Mouse (Mus musculus): ENCODE data around the gene Cacng8. TPM values are rescaled to one million over a fixed set of nuclear protein-coding genes. Genes with fewer than 3 reads are reported as not detected.

The Cacng8 gene
- polyA plus RNA-seq, 1 experiment: 0.82 TPM

DNA sequence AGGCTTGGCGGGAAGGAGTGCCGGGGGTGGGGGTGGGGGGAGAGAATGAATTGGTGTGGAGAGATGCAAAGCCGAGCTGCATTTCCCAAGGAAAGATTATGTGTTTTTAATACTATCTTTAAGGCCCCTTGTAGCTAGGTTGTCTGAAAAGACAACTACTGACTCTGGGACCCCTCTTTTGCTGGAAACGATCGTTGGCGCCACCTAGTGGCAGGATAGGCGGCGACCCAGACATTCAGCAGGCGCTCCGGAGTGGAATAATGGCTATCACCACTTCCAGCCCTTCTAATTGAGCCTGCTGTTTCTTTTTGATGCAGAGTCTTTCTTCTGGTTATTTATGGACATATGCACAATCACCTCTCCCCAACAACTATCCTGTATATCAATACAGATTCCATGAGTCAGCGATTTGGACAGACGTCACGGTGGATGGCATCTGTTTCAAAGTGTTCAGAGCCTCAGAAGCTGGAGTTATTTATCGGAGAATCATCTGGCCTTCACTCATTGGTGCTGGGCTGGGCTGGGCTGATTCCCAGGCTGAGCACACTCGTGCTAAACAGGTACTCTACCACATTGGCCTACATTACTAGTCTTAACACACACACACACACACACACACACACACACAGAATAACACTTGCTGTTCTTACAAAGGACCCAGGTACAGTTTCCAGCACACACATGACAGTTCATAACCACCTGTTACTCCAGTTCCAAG lies 58.4 kb downstream of the Cacng8 start:
- Histone ChIP-seq H3K27me3 (ENCODE audit: control insufficient read depth, insufficient read depth, low read length) (no peaks in the 10 kb centered on the region), H3K27ac (ENCODE audit: control insufficient read depth, insufficient read depth, low read length) (no peak overlapping the region), H3K36me3 (ENCODE audit: control insufficient read depth, insufficient read depth, low read length) (no peaks in the 10 kb centered on the region), H3K4me1 (replicated peaks; ENCODE audit: control insufficient read depth, insufficient read depth, low read length) (no peaks in the 10 kb centered on the region), H3K4me3 (ENCODE audit: control insufficient read depth, insufficient read depth, low read length) (no peak overlapping the region)
- DNase-seq: peak; percentile 73
- 28% methylated on average over 15 of the region's 15 CpGs for WGBS
- peak; percentile 68; the same call in 1 of the 2 replicates for TF ChIP-seq CTCF (IDR thresholded peaks at IDR 0.05; ENCODE audit: borderline replicate concordance, control insufficient read depth, extremely low read depth, insufficient read depth, low read length, poor library complexity)
- no peak for TF ChIP-seq POLR2A (IDR thresholded peaks at IDR 0.05; ENCODE audit: control insufficient read depth, extremely low read depth, insufficient read depth, low read length, poor library complexity)

- WGBS: 79% methylated on average over 5 of the region's 5 CpGs
- H3K27ac ChIP-seq (ENCODE audit: control insufficient read depth, insufficient read depth, low read length): no peak overlapping the region
- H3K4me1 ChIP-seq (replicated peaks; ENCODE audit: control insufficient read depth, insufficient read depth, low read length): no peaks in the 10 kb centered on the region
- no peaks in the 10 kb centered on the region for H3K27me3 ChIP-seq (ENCODE audit: control insufficient read depth, insufficient read depth, low read length)
- H3K36me3 ChIP-seq (ENCODE audit: control insufficient read depth, insufficient read depth, low read length): no peaks in the 10 kb centered on the region
- no peak overlapping the region for H3K4me3 ChIP-seq (ENCODE audit: control insufficient read depth, insufficient read depth, low read length)
- TF ChIP-seq CTCF (IDR thresholded peaks at IDR 0.05; ENCODE audit: borderline replicate concordance, control insufficient read depth, extremely low read depth, insufficient read depth, low read length, poor library complexity) (no peak), POLR2A (IDR thresholded peaks at IDR 0.05; ENCODE audit: control insufficient read depth, extremely low read depth, insufficient read depth, low read length, poor library complexity) (no peak)
- no peak for DNase-seq
Measured at GRCm38 (mm10) chr7:3450671-3451070, 60.2 kb downstream of the Cacng8 start.

DNA sequence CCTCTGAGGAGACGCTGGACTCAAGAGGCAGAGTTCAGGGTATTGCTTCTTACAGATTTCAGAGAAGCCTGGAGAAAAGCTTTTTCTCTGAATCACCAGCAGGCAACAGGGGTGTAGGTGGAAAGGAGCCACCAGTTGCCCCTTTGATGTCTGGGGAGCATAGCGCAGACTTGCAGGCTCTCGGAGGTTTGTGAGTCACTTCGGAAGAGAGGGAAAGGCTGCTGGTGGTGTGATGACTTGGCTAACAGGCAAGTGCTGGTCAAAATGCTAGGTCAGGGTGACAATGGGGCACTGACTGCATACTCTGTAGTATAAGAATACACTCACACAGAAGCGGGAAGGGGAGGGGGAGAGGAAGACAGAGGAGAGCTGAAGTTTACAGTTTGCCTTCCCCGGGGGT lies 60.7 kb downstream of the Cacng8 start:
- DNase-seq: no peak
- Histone ChIP-seq H3K4me1 (replicated peaks; ENCODE audit: control insufficient read depth, insufficient read depth, low read length) (no peaks in the 10 kb centered on the region), H3K4me3 (ENCODE audit: control insufficient read depth, insufficient read depth, low read length) (no peak overlapping the region), H3K27ac (ENCODE audit: control insufficient read depth, insufficient read depth, low read length) (no peak overlapping the region), H3K36me3 (ENCODE audit: control insufficient read depth, insufficient read depth, low read length) (no peaks in the 10 kb centered on the region), H3K27me3 (ENCODE audit: control insufficient read depth, insufficient read depth, low read length) (no peaks in the 10 kb centered on the region)
- WGBS: 69% methylated on average over 6 of the region's 6 CpGs
- TF ChIP-seq POLR2A (IDR thresholded peaks at IDR 0.05; ENCODE audit: control insufficient read depth, extremely low read depth, insufficient read depth, low read length, poor library complexity): no peak
- no peak for TF ChIP-seq CTCF (IDR thresholded peaks at IDR 0.05; ENCODE audit: borderline replicate concordance, control insufficient read depth, extremely low read depth, insufficient read depth, low read length, poor library complexity)

DNA sequence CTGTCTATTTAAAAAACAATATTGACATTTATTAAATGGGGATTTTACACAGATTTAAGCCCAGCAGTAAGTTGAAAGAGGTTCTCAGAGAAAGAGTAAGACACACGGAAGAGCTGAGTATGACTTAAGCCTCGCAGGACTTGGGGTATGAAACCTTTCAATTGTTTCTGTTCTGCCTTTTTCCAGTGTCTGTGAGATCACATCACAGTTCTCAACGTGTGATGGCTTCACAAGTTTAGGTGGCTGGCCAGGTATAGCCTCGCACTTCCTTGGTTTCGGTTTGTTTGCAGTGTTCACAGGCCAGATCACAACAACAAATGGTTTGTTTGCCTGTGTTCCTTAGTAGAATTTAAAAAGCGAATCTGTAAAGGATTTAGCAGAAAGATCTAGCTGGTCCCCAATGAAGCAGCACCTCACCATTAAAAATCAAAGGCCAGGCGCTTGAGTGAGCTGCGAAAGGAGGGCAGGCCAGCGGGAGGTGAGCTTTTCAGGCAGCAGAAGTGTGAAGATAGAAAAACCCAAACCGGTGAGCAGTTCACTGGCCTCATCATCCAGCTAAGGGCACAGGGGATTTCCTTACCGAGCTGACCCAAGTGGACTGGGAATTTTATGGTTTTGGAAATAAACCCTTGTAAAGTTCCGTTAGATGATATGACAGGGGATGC lies 62.5 kb downstream of the Cacng8 start:
- Histone ChIP-seq H3K27ac (ENCODE audit: control insufficient read depth, insufficient read depth, low read length) (no peak overlapping the region), H3K4me1 (replicated peaks; ENCODE audit: control insufficient read depth, insufficient read depth, low read length) (no peaks in the 10 kb centered on the region), H3K36me3 (ENCODE audit: control insufficient read depth, insufficient read depth, low read length) (no peaks in the 10 kb centered on the region), H3K4me3 (ENCODE audit: control insufficient read depth, insufficient read depth, low read length) (no peak overlapping the region), H3K27me3 (ENCODE audit: control insufficient read depth, insufficient read depth, low read length) (no peaks in the 10 kb centered on the region)
- no peak for DNase-seq
- TF ChIP-seq POLR2A (IDR thresholded peaks at IDR 0.05; ENCODE audit: control insufficient read depth, extremely low read depth, insufficient read depth, low read length, poor library complexity) (no peak), CTCF (IDR thresholded peaks at IDR 0.05; ENCODE audit: borderline replicate concordance, control insufficient read depth, extremely low read depth, insufficient read depth, low read length, poor library complexity) (no peak)
- 84% methylated on average over 12 of the region's 12 CpGs for WGBS

- DNase-seq: no peak
- Histone ChIP-seq H3K4me3 (ENCODE audit: control insufficient read depth, insufficient read depth, low read length) (no peak overlapping the region), H3K4me1 (replicated peaks; ENCODE audit: control insufficient read depth, insufficient read depth, low read length) (no peaks in the 10 kb centered on the region), H3K27me3 (ENCODE audit: control insufficient read depth, insufficient read depth, low read length) (no peaks in the 10 kb centered on the region), H3K27ac (ENCODE audit: control insufficient read depth, insufficient read depth, low read length) (no peak overlapping the region), H3K36me3 (ENCODE audit: control insufficient read depth, insufficient read depth, low read length) (no peaks in the 10 kb centered on the region)
- TF ChIP-seq CTCF (IDR thresholded peaks at IDR 0.05; ENCODE audit: borderline replicate concordance, control insufficient read depth, extremely low read depth, insufficient read depth, low read length, poor library complexity): no peak
- no peak for TF ChIP-seq POLR2A (IDR thresholded peaks at IDR 0.05; ENCODE audit: control insufficient read depth, extremely low read depth, insufficient read depth, low read length, poor library complexity)
- 71% methylated on average over 11 of the region's 11 CpGs for WGBS
Measured at GRCm38 (mm10) chr7:3453486-3454183, 63.2 kb downstream of the Cacng8 start.

DNA sequence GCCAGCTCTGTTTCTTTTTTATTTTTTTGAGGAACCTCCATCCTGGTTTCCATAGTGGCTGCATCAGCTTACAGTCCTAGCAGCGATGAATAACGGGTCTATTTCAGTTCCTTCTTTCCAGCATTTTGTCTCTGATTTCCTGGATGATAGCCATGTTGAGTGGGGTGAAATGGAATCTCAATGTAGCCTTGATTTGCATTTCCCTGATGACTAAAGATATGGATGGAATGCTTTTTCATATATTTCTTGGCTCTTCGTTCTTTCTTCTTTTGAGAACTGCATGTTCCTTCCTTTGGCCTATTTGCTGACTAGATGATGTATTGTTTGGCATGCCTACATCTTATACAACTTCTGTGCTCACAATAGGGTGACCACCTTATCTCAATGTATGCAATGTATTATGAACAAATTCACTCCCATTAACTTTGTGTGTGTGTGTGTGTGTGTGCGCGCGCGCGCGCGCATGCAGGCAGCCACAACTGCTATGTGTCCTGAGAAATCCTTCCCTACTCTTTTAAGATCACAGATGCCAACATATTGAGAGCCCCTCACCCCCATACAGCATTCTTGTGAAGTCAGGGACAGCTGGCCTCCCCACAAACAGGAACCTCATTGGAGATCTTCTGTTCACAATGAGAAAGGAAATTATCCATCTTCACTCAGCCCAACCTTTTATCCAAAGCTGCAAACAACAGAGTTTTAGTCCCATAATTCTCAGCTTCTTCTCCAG lies 66.8 kb downstream of the Cacng8 start:
- Histone ChIP-seq H3K4me3 (ENCODE audit: control insufficient read depth, insufficient read depth, low read length) (no peak overlapping the region), H3K27ac (ENCODE audit: control insufficient read depth, insufficient read depth, low read length) (no peak overlapping the region), H3K27me3 (ENCODE audit: control insufficient read depth, insufficient read depth, low read length) (no peaks in the 10 kb centered on the region), H3K4me1 (replicated peaks; ENCODE audit: control insufficient read depth, insufficient read depth, low read length) (no peaks in the 10 kb centered on the region), H3K36me3 (ENCODE audit: control insufficient read depth, insufficient read depth, low read length) (no peaks in the 10 kb centered on the region)
- DNase-seq: no peak
- 92% methylated on average over 10 of the region's 10 CpGs for WGBS
- TF ChIP-seq POLR2A (IDR thresholded peaks at IDR 0.05; ENCODE audit: control insufficient read depth, extremely low read depth, insufficient read depth, low read length, poor library complexity) (no peak), CTCF (IDR thresholded peaks at IDR 0.05; ENCODE audit: borderline replicate concordance, control insufficient read depth, extremely low read depth, insufficient read depth, low read length, poor library complexity) (no peak)

Data from thymus, adult 2 months (tissue).